Mouse (Mus musculus) cerebellum, adult 2 months (tissue): Measurements from ENCODE around the gene Slc35f2.

Source experiments
- CTCF ChIP-seq: fragments of 200-500 bp; IDR thresholded peaks from 2 replicates; pipeline ENCODE4 v1.5.1; 2011; ENCODE audit warnings: low read depth, mild to moderate bottlenecking, control low read depth, low read length, moderate library complexity, borderline replicate concordance; ENCODE audit not compliant: insufficient read depth
- POLR2A ChIP-seq: fragments of 200-500 bp; IDR thresholded peaks from 2 replicates; pipeline ENCODE4 v1.6.1; 2011; ENCODE audit warnings: low read length, control low read depth, borderline replicate concordance; ENCODE audit not compliant: insufficient read depth

DNA sequence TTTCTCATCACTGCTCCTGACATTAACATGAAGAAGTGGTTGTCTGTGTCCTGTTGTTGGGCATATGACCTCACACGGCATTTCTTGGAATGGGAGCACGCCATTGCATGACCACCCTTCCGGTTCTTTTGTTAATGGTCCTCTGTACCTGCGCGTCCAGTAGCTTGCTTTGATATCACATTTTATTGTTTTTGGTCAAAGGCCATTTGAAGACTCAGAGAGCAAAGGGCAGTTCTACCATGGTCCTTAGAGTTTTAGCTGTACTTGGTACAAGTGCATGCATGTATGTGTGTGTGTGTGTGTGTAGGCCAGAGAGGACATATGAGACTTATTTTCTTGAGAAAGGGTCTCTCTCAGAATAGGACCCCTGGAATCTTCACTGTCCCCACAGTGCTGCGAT lies 42.1 kb downstream of the Slc35f2 start:
- TF ChIP-seq POLR2A (no peak), CTCF (no peak)
